Mouse (Mus musculus) adipose tissue, adult 10 weeks (tissue): ENCODE results near the gene Cyb561a3. TPM values are rescaled to one million over a fixed set of nuclear protein-coding genes. Genes with fewer than 3 reads are reported as not detected.

Experiments used
- polyA plus RNA-seq: library from polyadenylated mRNA; stranded (reverse); fragments of 350-450 nt; fragmentation: Illumina TruSeq; extraction: RNeasy Lipid Tissue Mini Kit (QIAGEN cat#74804); gene quantifications from one replicate; pipeline ENCODE4 v1.2.3, GENCODE M21; 2014; ENCODE audit warnings: low read depth, low replicate concordance

The Cyb561a3 gene
- 19.0 TPM for polyA plus RNA-seq

DNA sequence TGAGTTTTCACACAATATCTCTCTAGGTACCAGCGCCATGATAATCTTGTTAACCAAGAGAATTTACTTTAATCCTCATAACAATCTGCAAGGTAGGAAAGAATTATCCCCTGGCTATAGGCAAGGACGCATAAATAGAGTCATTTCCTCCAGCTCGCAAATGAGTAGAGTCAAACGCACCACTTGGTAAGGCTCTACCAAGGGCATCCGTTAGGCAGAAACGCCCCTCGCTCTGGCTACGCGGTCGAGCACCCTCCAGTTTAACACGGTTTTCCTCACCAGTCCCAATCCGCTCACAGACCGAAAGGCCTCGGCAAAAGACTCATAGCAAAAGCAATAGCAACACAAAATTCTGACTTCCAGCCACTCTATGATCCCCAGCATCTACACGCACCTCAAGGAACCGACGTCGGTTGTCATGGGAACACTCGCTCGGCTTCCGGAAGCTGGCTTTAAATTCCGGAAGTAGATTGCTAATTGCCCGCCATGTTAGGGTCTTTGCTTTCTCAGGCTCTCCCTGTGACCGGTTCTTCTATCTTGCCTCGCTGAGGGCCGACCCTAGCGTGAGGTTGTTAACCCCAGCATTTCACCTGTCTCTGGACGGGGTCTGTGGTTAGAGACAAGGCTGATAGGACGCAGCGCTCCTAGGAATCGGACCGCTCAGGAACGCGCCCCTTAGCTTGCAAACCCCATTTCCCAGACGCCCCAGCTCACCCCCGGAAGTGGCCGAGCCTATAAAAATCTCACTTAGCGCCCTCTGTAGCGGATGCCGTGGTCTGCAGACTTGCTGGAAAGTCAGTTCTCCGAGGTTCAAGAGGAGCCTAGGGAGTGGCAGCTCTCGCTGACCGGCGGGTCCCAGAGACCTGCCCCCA is at the start of gene Cyb561a3, which contains the start of gene Tmem138:
TSS of gene Cyb561a3 (plus strand) at position 483 of the 872 bp plus-strand sequence.
TSS of gene Tmem138 (minus strand) at position 673 of the 872 bp plus-strand sequence.

DNA sequence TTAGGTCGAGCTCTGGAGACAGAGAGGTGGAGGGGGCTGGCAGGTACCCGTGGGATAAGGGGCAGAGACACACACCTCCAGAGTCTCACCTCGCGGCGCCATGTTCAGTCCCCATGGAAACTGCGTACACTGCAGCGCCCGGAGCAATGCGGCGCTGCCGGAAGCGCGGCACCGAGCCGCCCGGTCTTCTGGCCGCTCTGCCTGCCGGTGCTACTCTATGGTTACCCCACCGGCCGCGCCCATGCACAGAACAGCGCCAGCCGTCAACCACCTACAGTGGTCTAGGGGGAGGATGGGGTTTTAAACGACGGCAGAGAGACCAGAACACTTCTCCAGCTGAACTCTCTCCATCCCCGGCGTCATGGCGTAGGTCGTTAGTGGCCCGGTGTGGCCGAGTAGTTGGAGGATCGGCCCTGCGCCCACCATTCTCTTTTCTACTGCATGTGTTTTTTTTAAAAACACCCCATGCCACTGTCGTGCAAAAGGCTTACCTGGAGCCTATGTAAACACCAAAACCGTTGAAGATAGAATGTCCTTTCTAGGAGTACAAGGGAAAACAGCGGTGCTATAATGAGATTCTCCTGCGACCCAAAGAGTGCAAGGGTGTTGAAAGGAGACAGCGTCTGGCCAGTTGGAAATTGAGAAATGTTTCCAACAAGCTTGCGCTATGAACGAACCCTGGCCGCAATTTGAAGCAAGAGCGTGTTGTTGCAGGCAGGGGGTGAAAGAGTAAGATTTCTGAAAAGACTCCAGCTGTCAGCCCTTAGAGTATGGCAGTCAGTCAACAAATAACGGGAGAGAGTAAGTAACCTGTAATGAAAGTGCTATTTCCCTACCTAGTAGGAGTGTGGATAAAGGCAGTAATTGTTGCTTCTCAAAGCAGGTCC is 21.1 kb upstream of the Cyb561a3 start, which contains the start of gene Tmem216:
TSS of gene Tmem216 (minus strand) at position 615 of the 887 bp plus-strand sequence.

DNA sequence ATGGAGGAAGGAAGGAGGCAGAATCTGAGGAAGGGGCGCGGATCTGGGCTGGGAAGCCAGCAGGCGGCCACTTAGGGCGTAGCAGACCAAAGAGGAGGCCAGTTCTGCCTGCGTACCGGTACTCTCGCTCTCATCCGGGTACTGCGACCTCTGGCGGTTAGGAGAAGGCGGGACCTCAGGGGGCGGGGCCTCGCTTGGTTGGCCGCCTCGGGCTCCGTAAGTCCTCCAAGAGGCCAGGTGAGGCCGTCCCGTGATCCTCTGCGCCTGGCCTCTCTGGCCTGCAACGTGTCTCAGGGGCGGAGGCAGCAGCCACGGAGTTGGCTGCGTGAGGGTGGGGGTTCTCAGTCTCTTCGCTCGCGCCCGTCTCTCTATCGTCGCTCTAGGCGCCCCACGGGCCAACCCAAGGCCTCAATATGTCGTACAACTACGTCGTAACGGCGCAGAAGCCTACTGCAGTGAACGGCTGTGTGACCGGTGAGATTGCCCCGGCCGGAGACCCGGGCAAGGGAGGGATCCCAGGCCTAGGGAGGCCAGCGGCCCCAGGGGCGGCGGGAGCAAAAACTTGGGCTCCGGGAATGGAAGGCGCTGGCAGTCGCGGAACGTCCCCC is 28.4 kb downstream of the Cyb561a3 start, which contains the start of the genes Ddb1 and Tkfc:
TSS of gene Ddb1 (plus strand) at position 35 of the 608 bp plus-strand sequence.
TSS of gene Tkfc (minus strand) at position 362 of the 608 bp plus-strand sequence.

GRCm38 (mm10) chr19:10634106-10634871 is 57.3 kb downstream of the Cyb561a3 start, which contains the start of gene Vwce:
TSS of gene Vwce (plus strand) at chr19:10634213.

Other genes starting within 250 kb of the Cyb561a3 start
- gene Syt7, start 188.1 kb upstream of the Cyb561a3 start, polyA plus RNA-seq, result 3.0 TPM
- 4.4 TPM for gene Lrrc10b, start 119.7 kb upstream of the Cyb561a3 start, polyA plus RNA-seq
- gene Ppp1r32, start 94.2 kb upstream of the Cyb561a3 start, polyA plus RNA-seq, result 6.6 TPM
- 54.1 TPM for gene Cpsf7, start 51.9 kb upstream of the Cyb561a3 start, polyA plus RNA-seq
- 47.1 TPM for gene Sdhaf2, start 51.0 kb upstream of the Cyb561a3 start, polyA plus RNA-seq
- 32.2 TPM for gene Tmem216, start 20.9 kb upstream of the Cyb561a3 start, polyA plus RNA-seq
- 9.8 TPM for gene Tmem138, start 190 bp downstream of the Cyb561a3 start, polyA plus RNA-seq
- 176 TPM for gene Ddb1, start 28.2 kb downstream of the Cyb561a3 start, polyA plus RNA-seq
- gene Tkfc, start 28.5 kb downstream of the Cyb561a3 start, polyA plus RNA-seq, result 17.4 TPM
- 0.17 TPM for gene Vwce, start 57.0 kb downstream of the Cyb561a3 start, polyA plus RNA-seq
- not detected for gene Pga5, start 100.9 kb downstream of the Cyb561a3 start, polyA plus RNA-seq
- gene Vps37c, start 111.6 kb downstream of the Cyb561a3 start, polyA plus RNA-seq, result 24.5 TPM
- 0.87 TPM for gene Cd5, start 161.8 kb downstream of the Cyb561a3 start, polyA plus RNA-seq